Mouse (Mus musculus) spleen, embryonic (tissue): ENCODE results near the gene St6galnac5.

Source experiments
- CTCF ChIA-PET: fragments of 350-600 bp; sonication (Branson Sonifier 250); formaldehyde crosslinking; loops from one replicate; lab custom pipeline; 2022; lab: Charles Lee

Gene St6galnac5

GRCm38 (mm10) chr3:152981988-152982387, at the start of gene St6galnac5:
Gene St6galnac5 (minus strand): TSS chr3:152982246.
- CTCF ChIA-PET = no interaction called here

GRCm38 (mm10) chr3:153030756-153031155, 48.7 kb upstream of the St6galnac5 start:
- CTCF ChIA-PET = no interaction called here

- CTCF ChIA-PET = no interaction called here
Observed at GRCm38 (mm10) chr3:153024016-153024415, 42.0 kb upstream of the St6galnac5 start.

GRCm38 (mm10) chr3:153018051-153018450, 36.0 kb upstream of the St6galnac5 start:
- CTCF ChIA-PET = no interaction called here

GRCm38 (mm10) chr3:153016355-153016754, 34.3 kb upstream of the St6galnac5 start:
- CTCF ChIA-PET = no interaction called here

- CTCF ChIA-PET = no interaction called here
Observed at GRCm38 (mm10) chr3:153006893-153007292, 24.8 kb upstream of the St6galnac5 start.

- CTCF ChIA-PET = no interaction called here
Observed at GRCm38 (mm10) chr3:152998901-152999300, 16.9 kb upstream of the St6galnac5 start.

GRCm38 (mm10) chr3:152998106-152998505, 16.1 kb upstream of the St6galnac5 start:
- CTCF ChIA-PET = no interaction called here

GRCm38 (mm10) chr3:152993608-152994007, 11.6 kb upstream of the St6galnac5 start:
- CTCF ChIA-PET = no interaction called here

- CTCF ChIA-PET = no interaction called here
Observed at GRCm38 (mm10) chr3:152990787-152991186, 8.7 kb upstream of the St6galnac5 start.

GRCm38 (mm10) chr3:152980978-152981974, 770 bp downstream of the St6galnac5 start:
- CTCF ChIA-PET = interaction anchor here (0.7 kb wide), 1 partner anchor 18 kb away, joined by 6 read pairs; no protein-coding TSS in a partner anchor

GRCm38 (mm10) chr3:152980431-152980830, 1.6 kb downstream of the St6galnac5 start:
- CTCF ChIA-PET = interaction anchor here (0.7 kb wide), 1 partner anchor 17 kb away, joined by 6 read pairs; no protein-coding TSS in a partner anchor

GRCm38 (mm10) chr3:152979481-152980092, 2.5 kb downstream of the St6galnac5 start:
- CTCF ChIA-PET = no interaction called here

GRCm38 (mm10) chr3:152971373-152971772, 10.7 kb downstream of the St6galnac5 start:
- CTCF ChIA-PET = no interaction called here

GRCm38 (mm10) chr3:152969774-152970347, 12.2 kb downstream of the St6galnac5 start:
- CTCF ChIA-PET = no interaction called here

- CTCF ChIA-PET = no interaction called here
Observed at GRCm38 (mm10) chr3:152961855-152962376, 20.1 kb downstream of the St6galnac5 start.

- CTCF ChIA-PET = no interaction called here
Observed at GRCm38 (mm10) chr3:152958358-152959150, 23.5 kb downstream of the St6galnac5 start.

GRCm38 (mm10) chr3:152956771-152957170, 25.3 kb downstream of the St6galnac5 start:
- CTCF ChIA-PET = interaction anchor here (0.7 kb wide), 1 partner anchor 141 kb away, joined by 4 read pairs; no protein-coding TSS in a partner anchor

- CTCF ChIA-PET = no interaction called here
Observed at GRCm38 (mm10) chr3:152956038-152956437, 26.0 kb downstream of the St6galnac5 start.

GRCm38 (mm10) chr3:152951634-152952545, 30.2 kb downstream of the St6galnac5 start:
- CTCF ChIA-PET = no interaction called here
